Mouse (Mus musculus) retina, postnatal 1 day (tissue): Measurements from ENCODE around the gene Vmn2r102.

Experiments
- DNase-seq: peaks from one replicate; pipeline ENCODE4 v3.0.0-alpha.2; 2012

The Vmn2r102 gene

DNA sequence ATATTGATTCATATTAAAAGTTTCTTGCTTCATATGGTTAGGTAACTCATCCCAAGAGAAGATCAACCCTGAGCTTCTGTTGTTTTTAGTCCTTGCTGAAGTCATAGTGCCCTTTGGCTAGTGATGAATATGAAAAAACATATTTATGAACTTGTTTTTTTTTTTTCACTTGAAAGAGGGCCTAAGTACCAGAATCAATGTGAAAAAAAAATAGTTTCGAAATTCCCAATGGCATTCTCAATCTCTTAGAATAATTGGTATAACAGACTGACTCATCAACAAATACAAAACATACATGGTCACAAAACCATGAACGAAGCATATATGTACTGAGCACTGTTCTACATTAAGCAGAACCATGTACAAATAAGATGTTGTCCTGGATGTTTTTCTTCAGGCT, at the start of gene Vmn2r102:
Gene Vmn2r102, plus strand, starts transcription at position 301 of the 400 bp plus-strand sequence.
- DNase-seq: no peak

DNA sequence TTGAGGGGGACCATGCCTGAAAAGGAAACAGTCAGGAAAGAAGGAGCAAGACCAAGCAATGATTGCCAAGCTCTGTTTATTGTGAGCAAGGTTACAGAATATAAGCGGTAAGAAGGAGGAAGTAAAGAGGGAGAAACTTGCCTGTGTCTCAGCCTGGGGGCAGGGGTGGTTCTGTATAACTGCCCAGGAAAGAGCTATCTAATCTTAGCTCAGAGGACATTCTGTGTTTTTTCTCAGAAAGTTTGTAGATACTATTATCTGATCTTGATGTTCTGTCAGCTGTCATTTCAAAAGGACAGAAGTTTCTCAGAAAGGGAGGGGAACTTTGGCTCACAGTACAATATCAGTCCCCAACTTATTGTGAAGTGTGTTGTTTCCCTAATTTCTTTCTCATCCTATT, 30.8 kb upstream of the Vmn2r102 start:
- DNase-seq: no peak

DNA sequence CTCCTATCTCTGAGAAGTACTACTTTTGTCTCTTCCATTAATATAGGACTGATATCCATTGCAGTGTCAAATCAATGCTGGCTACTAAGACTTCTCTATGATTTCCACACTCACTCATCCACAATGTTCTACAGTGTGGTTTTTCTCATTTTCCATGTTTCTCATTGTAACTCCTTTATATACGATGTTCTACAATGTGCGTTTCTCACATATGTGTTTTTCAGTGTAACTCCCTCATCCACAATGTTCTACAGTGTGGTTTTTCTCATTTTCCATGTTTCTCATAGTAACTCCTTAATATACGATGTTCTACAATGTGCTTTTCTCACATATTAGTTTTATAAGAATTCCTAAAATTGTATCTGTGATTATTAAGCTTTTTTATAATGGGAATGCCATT, 1.7 kb upstream of the Vmn2r102 start:
- no peak for DNase-seq

DNA sequence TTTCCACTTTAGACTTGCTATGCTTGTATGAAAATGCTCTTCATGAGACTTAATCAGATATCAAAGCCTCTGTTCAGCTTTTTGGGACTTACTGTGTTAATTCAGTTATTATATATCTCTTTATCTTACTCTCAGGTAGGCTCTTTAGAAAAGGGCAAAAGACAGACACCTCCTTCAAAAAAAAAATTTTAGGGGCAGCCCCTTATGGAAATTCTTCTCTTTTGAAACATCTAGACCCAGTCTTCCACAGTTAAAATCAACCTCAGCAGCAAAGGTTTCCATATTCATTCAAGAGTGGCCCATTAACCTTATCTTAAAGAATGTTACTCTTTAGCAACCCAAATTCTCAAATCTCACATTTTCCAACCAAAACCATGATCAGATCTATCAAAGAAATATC, 31.9 kb downstream of the Vmn2r102 start:
- no peak for DNase-seq
